Mouse (Mus musculus) ES-Bruce4 (cell line): ENCODE results near the gene Iqschfp.

ENCODE experiments used
- CTCF ChIP-seq: IDR thresholded peaks from one replicate; pipeline ENCODE4 v1.8.1; 2011; ENCODE audit warnings: low read depth, low read length
- EP300 ChIP-seq: IDR thresholded peaks from 2 replicates; pipeline ENCODE4 v1.6.1; 2011; ENCODE audit warnings: low read depth, low read length; ENCODE audit not compliant: insufficient read depth
- POLR2A ChIP-seq: IDR thresholded peaks from one replicate; pipeline ENCODE4 v1.8.1; 2011; ENCODE audit warnings: low read length; ENCODE audit not compliant: insufficient read depth

- TF ChIP-seq POLR2A (no peak), EP300 (no peak), CTCF (no peak)
These were observed 704.9 kb downstream of the Iqschfp start for GRCm38 (mm10) chr3:68596938-68597337.
